Mouse (Mus musculus): ENCODE results near the gene Inf2.

GRCm38 (mm10) chr12:112644855-112645506 is 56.4 kb downstream of the Inf2 start:
- TF ChIP-seq POLR2A (IDR thresholded peaks at IDR 0.05; ENCODE audit: low read depth, low read length) (peak; percentile 61), CTCF (IDR thresholded peaks at IDR 0.05; ENCODE audit: extremely low read depth, insufficient read depth, insufficient read length, insufficient replicate concordance) (no peak)
